Mouse (Mus musculus) heart, adult 2 months (tissue): Measurements from ENCODE around the gene Gm21905.

Experiments used
- CTCF ChIP-seq: fragments of 200-600 bp; IDR thresholded peaks from 2 replicates; pipeline ENCODE4 v1.8.1; 2022; ENCODE audit warnings: antibody characterized with exemption, mild to moderate bottlenecking, moderate library complexity
- POLR2A ChIP-seq: fragments of 200-500 bp; IDR thresholded peaks from 2 replicates; pipeline ENCODE4 v1.6.1; 2011; ENCODE audit warnings: mild to moderate bottlenecking, low read depth, low read length, control low read depth; ENCODE audit not compliant: insufficient read depth

- no peak for TF ChIP-seq POLR2A
- no peak for TF ChIP-seq CTCF
Measured at GRCm38 (mm10) chr5:67884422-67885210, 61.6 kb downstream of the Gm21905 start.
